Mouse (Mus musculus) cerebellum, postnatal 4 days (tissue): ENCODE data around the gene Cd163.
A peak's percentile ranks its signal among the peaks of the same experiment; 100 is the strongest.
"Not testable (repeated sequence)": the region's sequence is repeated elsewhere in the genome, so short reads cannot be mapped to it uniquely, and the experiment has no call there.

Experiments used
- DNase-seq, 2 experiments: peaks; one replicate each; pipeline ENCODE4 v3.0.0; 2022; ENCODE audit warnings: low spot score in 2 of 2, mixed read lengths in 1 of 2

Cd163 gene

GRCm38 (mm10) chr6:124304356-124304755, at the start of gene Cd163:
Cd163 (plus strand) TSS chr6:124304656.
- no peak for DNase-seq

- no peak for DNase-seq
Observed at GRCm38 (mm10) chr6:124255721-124256470, 48.6 kb upstream of the Cd163 start.

- peak; percentile 45 to 82 for DNase-seq
Observed at GRCm38 (mm10) chr6:124260198-124260931, 44.1 kb upstream of the Cd163 start.

GRCm38 (mm10) chr6:124262696-124263095, 41.8 kb upstream of the Cd163 start:
- DNase-seq, result peak; percentile 56 to 73

GRCm38 (mm10) chr6:124273231-124273880, 31.1 kb upstream of the Cd163 start:
- no peak for DNase-seq

- DNase-seq, result no peak
Observed at GRCm38 (mm10) chr6:124277641-124278040, 26.8 kb upstream of the Cd163 start.

GRCm38 (mm10) chr6:124278291-124278690, 26.2 kb upstream of the Cd163 start:
- DNase-seq, result no peak

- no peak for DNase-seq
Observed at GRCm38 (mm10) chr6:124282731-124283130, 21.7 kb upstream of the Cd163 start.

- DNase-seq, result not testable (repeated sequence)
Observed at GRCm38 (mm10) chr6:124297378-124297777, 7.1 kb upstream of the Cd163 start.

- no peak for DNase-seq
Observed at GRCm38 (mm10) chr6:124301447-124302192, 2.8 kb upstream of the Cd163 start.

GRCm38 (mm10) chr6:124308935-124309334, 4.5 kb downstream of the Cd163 start:
- DNase-seq, result no peak

- no peak for DNase-seq
Observed at GRCm38 (mm10) chr6:124312292-124312691, 7.8 kb downstream of the Cd163 start.

GRCm38 (mm10) chr6:124320371-124320770, 15.9 kb downstream of the Cd163 start:
- DNase-seq, result peak in 1 of 2 experiments; percentile 7

GRCm38 (mm10) chr6:124321481-124322475, 17.3 kb downstream of the Cd163 start:
- no peak for DNase-seq

GRCm38 (mm10) chr6:124328394-124328991, 24.0 kb downstream of the Cd163 start:
- DNase-seq, result no peak

- no peak for DNase-seq
Observed at GRCm38 (mm10) chr6:124329622-124330021, 25.2 kb downstream of the Cd163 start.

GRCm38 (mm10) chr6:124345096-124345495, 40.6 kb downstream of the Cd163 start:
- DNase-seq, result no peak

- DNase-seq, result no peak
Observed at GRCm38 (mm10) chr6:124346613-124347012, 42.2 kb downstream of the Cd163 start.

GRCm38 (mm10) chr6:124353246-124353645, 48.8 kb downstream of the Cd163 start:
- no peak for DNase-seq

- DNase-seq, result no peak
Observed at GRCm38 (mm10) chr6:124358953-124359352, 54.5 kb downstream of the Cd163 start.
